Mouse (Mus musculus) limb, embryonic 14.5 days (tissue): ENCODE measurements at regions not wholly inside any gene's neighbourhood (a gene's known extent, or its start where the extent isn't known, plus 50 kb on each side); places are given as distances from the start of the nearest gene placed in this dataset.

Source experiments
- ATAC-seq: fragments of 200-750 bp; cut with Nextera tagmentation; 2 replicates; pipeline ENCODE4 v1.8.0; 2017; ENCODE audit warnings: low read depth, moderate number of reproducible peaks, moderate TSS enrichment; ENCODE audit not compliant: low FRiP score
- DNase-seq: peaks from one replicate; pipeline ENCODE4 v3.0.0-alpha.2; 2015; ENCODE audit warnings: low spot score
- H3K27ac ChIP-seq: fragments of 300-500 bp; sonication (generic); replicated peaks from 2 replicates; pipeline ENCODE4 v1.5.1; 2014; ENCODE audit warnings: low read depth, mild to moderate bottlenecking, low read length, moderate library complexity, mixed read lengths
- H3K27me3 ChIP-seq: fragments of 300-500 bp; sonication (generic); 2 replicates; pipeline ENCODE4 v1.6.1; 2014; ENCODE audit warnings: low read length, mixed read lengths; ENCODE audit not compliant: control insufficient read depth, insufficient read depth
- H3K36me3 ChIP-seq: fragments of 300-500 bp; sonication (generic); 2 replicates; pipeline ENCODE4 v1.6.1; 2014; ENCODE audit warnings: mild to moderate bottlenecking, low read length, moderate library complexity, mixed read lengths; ENCODE audit not compliant: control insufficient read depth, insufficient read depth
- H3K4me1 ChIP-seq: fragments of 300-500 bp; sonication (generic); 2 replicates; pipeline ENCODE4 v1.6.1; 2014; ENCODE audit warnings: antibody characterized with exemption, low read length, mixed read lengths; ENCODE audit not compliant: control insufficient read depth, insufficient read depth
- H3K4me2 ChIP-seq: fragments of 300-500 bp; sonication (generic); replicated peaks from 2 replicates; pipeline ENCODE4 v1.6.1; 2014; ENCODE audit warnings: low read depth, mild to moderate bottlenecking, low read length, moderate library complexity; ENCODE audit not compliant: severe bottlenecking
- H3K4me3 ChIP-seq: fragments of 300-500 bp; sonication (generic); replicated peaks from 2 replicates; pipeline ENCODE4 v1.5.1; 2014; ENCODE audit warnings: low read length
- H3K9ac ChIP-seq: fragments of 300-500 bp; sonication (generic); 2 replicates; pipeline ENCODE4 v1.6.1; 2014; ENCODE audit warnings: mild to moderate bottlenecking, low read depth, low read length, moderate library complexity; ENCODE audit not compliant: severe bottlenecking
- H3K9me3 ChIP-seq: fragments of 300-500 bp; sonication (generic); 2 replicates; pipeline ENCODE4 v1.6.1; 2016; ENCODE audit warnings: low read length; ENCODE audit not compliant: control insufficient read depth
- POLR2A ChIP-seq: fragments of 200-500 bp; IDR thresholded peaks from 2 replicates; pipeline ENCODE4 v1.8.0; 2012; ENCODE audit warnings: inconsistent platforms, mild to moderate bottlenecking, moderate library complexity, borderline replicate concordance; ENCODE audit not compliant: insufficient read depth, insufficient read length; ENCODE audit errors: extremely low read depth
- WGBS: fragments of 180-500 bp; shearing (Covaris S2); extraction: QIAGEN DNeasy Blood & Tissue Kit; methylation state at CpG from one replicate; pipeline ENCODE4 v1.1.7; 2014; 5-methylcytosine and 5-hydroxymethylcytosine counted together

GRCm38 (mm10) chr12:71471720-71472119 is 162.0 kb downstream of the Dact1 start:
- H3K36me3 ChIP-seq = no peaks in the 10 kb centered on the region

GRCm38 (mm10) chr12:71476238-71476637 is 166.6 kb downstream of the Dact1 start:
- no peak overlapping the region for H3K4me2 ChIP-seq
- no peaks in the 10 kb centered on the region for H3K9me3 ChIP-seq
- no peak for DNase-seq
- H3K27ac ChIP-seq = no peak overlapping the region
- H3K4me3 ChIP-seq = no peak overlapping the region
- TF ChIP-seq POLR2A = no peak
- ATAC-seq = no peak
- no peaks in the 10 kb centered on the region for H3K27me3 ChIP-seq
- WGBS = 67% methylated on average over 4 of the region's 4 CpGs
- no peaks in the 10 kb centered on the region for H3K36me3 ChIP-seq
- H3K4me1 ChIP-seq = peaks cover 9% of the 10 kb centered on the region
- no peak overlapping the region for H3K9ac ChIP-seq

More at GRCm38 (mm10) chr12:71471720-71472119, 162.0 kb downstream of the Dact1 start:
- peaks cover 10% of the 10 kb centered on the region for H3K4me1 ChIP-seq
- no peaks in the 10 kb centered on the region; the same call in 1 of the 2 replicates for H3K27me3 ChIP-seq
- DNase-seq (no peak), ATAC-seq (no peak)
- no peak overlapping the region for H3K4me2 ChIP-seq
- H3K27ac ChIP-seq = 0 out of 2 replicates have a peak overlapping the region, but pooled peaks have one; percentile 45
- WGBS = 80% methylated on average over 4 of the region's 4 CpGs
- TF ChIP-seq POLR2A = no peak
- H3K4me3 ChIP-seq = no peak overlapping the region
- H3K9ac ChIP-seq = no peak overlapping the region
- no peaks in the 10 kb centered on the region for H3K9me3 ChIP-seq

DNA sequence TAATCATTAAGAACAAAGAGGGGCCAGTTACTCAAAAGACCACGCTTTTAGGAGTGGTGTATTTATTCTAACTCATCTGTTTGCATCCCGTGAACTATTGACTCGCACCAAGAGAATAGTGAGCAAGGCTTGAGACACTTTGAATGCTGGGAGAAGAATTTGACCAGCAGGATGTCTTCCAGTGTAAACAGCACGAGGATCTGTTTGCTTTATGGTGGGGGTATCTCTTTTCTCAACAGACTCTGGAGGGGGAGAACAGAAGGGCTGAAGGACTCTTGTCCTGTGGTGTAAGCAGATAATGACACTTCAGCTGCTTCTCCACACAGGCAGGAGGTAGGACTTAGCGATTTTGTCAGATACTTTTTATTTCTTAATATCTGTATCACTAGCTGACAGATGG is 168.0 kb downstream of the Dact1 start:
- Histone ChIP-seq H3K9me3 (no peaks in the 10 kb centered on the region), H3K9ac (no peak overlapping the region), H3K27ac (no peak overlapping the region), H3K36me3 (no peaks in the 10 kb centered on the region), H3K4me1 (peaks cover 8% of the 10 kb centered on the region), H3K27me3 (no peaks in the 10 kb centered on the region), H3K4me3 (no peak overlapping the region), H3K4me2 (no peak overlapping the region)
- DNase-seq (no peak), ATAC-seq (no peak)
- TF ChIP-seq POLR2A = no peak
- WGBS = 51% methylated on average over 5 of the region's 5 CpGs

GRCm38 (mm10) chr12:71481371-71481770 is 171.7 kb downstream of the Dact1 start:
- H3K9ac ChIP-seq = no peak overlapping the region
- no peak overlapping the region for H3K4me2 ChIP-seq
- no peaks in the 10 kb centered on the region for H3K27me3 ChIP-seq
- peaks cover 12% of the 10 kb centered on the region for H3K4me1 ChIP-seq
- H3K36me3 ChIP-seq = no peaks in the 10 kb centered on the region
- H3K4me3 ChIP-seq = no peak overlapping the region
- no peak for TF ChIP-seq POLR2A
- H3K9me3 ChIP-seq = no peaks in the 10 kb centered on the region
- DNase-seq (peak; percentile 55), ATAC-seq (peak; percentile 41; the same call in 1 of the 2 replicates)
- H3K27ac ChIP-seq = no peak overlapping the region
- 62% methylated on average over 6 of the region's 6 CpGs for WGBS

- DNase-seq = peak; percentile 71
- peak; percentile 53 for ATAC-seq
Observed at GRCm38 (mm10) chr12:71481899-71482593, 172.4 kb downstream of the Dact1 start.

More at GRCm38 (mm10) chr12:71481899-71482593, 172.4 kb downstream of the Dact1 start:
- no peaks in the 10 kb centered on the region for H3K36me3 ChIP-seq
- H3K27me3 ChIP-seq = no peaks in the 10 kb centered on the region
- H3K4me2 ChIP-seq = no peak overlapping the region
- WGBS = 33% methylated on average over 9 of the region's 9 CpGs
- H3K4me1 ChIP-seq = peaks cover 12% of the 10 kb centered on the region
- no peak overlapping the region for H3K27ac ChIP-seq
- TF ChIP-seq POLR2A = no peak
- H3K9me3 ChIP-seq = no peaks in the 10 kb centered on the region
- no peak overlapping the region for H3K9ac ChIP-seq
- H3K4me3 ChIP-seq = no peak overlapping the region
